Mouse (Mus musculus) neural tube, embryonic 12.5 days (tissue): ENCODE measurements around the gene Zfp36. TPM values are rescaled to one million over a fixed set of nuclear protein-coding genes. Genes with fewer than 3 reads are reported as not detected.

ENCODE experiments used
- ATAC-seq: fragments of 200-750 bp; cut with Nextera tagmentation; 2 replicates; pipeline ENCODE4 v1.8.0; 2017; ENCODE audit warnings: low read depth, mild to moderate bottlenecking, moderate TSS enrichment, moderate library complexity; ENCODE audit not compliant: low FRiP score
- H3K27ac ChIP-seq: fragments of 300-500 bp; sonication (generic); 2 replicates; pipeline ENCODE4 v1.5.1; 2016
- H3K27me3 ChIP-seq: fragments of 300-500 bp; sonication (generic); replicated peaks from 2 replicates; pipeline ENCODE4 v1.6.1; 2016; ENCODE audit warnings: mild to moderate bottlenecking
- H3K36me3 ChIP-seq: fragments of 300-500 bp; sonication (generic); 2 replicates; pipeline ENCODE4 v1.6.1; 2016; ENCODE audit warnings: mild to moderate bottlenecking
- H3K4me1 ChIP-seq: fragments of 300-500 bp; sonication (generic); 2 replicates; pipeline ENCODE4 v1.6.1; 2016
- H3K4me2 ChIP-seq: fragments of 300-500 bp; sonication (generic); replicated peaks from 2 replicates; pipeline ENCODE4 v1.6.1; 2016; ENCODE audit warnings: mild to moderate bottlenecking
- H3K4me3 ChIP-seq: fragments of 300-500 bp; sonication (generic); 2 replicates; pipeline ENCODE4 v1.5.1; 2016
- H3K9ac ChIP-seq: fragments of 300-500 bp; sonication (generic); 2 replicates; pipeline ENCODE4 v1.6.1; 2016; ENCODE audit warnings: mild to moderate bottlenecking
- H3K9me3 ChIP-seq: fragments of 300-500 bp; sonication (generic); 2 replicates; pipeline ENCODE4 v1.6.1; 2016; ENCODE audit warnings: mild to moderate bottlenecking
- WGBS: fragments of 180-500 bp; shearing (Covaris S2); methylation state at CpG from one replicate; pipeline ENCODE4 v1.1.7; 2016; 5-methylcytosine and 5-hydroxymethylcytosine counted together
- polyA plus RNA-seq: library from polyadenylated mRNA; unstranded; fragments of >200 nt; fragmentation: Nextera tagmentation; extraction: Ambion mirVana; gene quantifications from 2 replicates; pipeline ENCODE4 v1.2.1, GENCODE M21; 2016

Gene Zfp36
- 5.6 and 6.5 TPM in 2 replicates for polyA plus RNA-seq

DNA sequence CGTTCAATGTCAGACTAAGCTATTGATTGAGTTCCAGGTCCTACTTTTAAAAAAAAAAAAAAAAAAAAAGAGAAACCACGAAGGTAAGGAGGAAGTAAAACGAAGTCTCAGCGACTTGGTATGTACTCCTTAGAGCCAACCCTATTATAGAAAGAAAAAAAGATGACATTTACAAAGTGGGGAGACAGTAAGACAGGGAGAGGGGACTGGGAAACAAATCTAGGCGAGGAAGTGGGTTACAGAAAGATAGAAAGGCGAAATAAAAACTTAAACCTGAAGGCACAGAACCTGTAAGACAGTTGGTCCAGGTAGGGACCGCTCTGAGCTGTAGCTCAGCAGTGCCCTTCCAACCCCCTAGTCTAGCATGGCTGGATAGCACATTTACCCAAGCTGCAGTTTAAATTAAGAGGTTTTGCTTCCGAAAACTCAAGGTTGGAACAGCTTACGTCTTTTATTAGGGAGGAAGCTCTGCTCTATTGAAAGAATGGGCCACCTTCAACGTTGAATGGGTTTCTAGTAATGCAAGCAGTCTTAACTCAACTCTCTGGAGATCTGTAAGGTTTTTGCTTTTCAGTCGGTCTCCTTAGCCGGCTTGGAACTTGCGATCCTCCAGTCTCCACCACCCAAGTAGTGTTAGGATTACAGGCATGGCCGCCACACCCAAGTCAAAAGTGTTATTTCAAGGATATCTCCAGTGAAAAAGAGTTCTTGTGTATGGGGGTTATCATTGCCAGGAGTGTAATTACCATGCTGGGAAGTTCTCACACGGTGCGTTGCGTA is at the start of gene Zfp36:
Gene Zfp36 (minus strand): TSS at position 17 of the 780 bp plus-strand sequence.
- Histone ChIP-seq H3K36me3 (peaks cover 1% of the 10 kb centered on the region; the same call in 1 of the 2 replicates), H3K4me3 (peak within 1 kb of the TSS; percentile 55), H3K4me2 (peak within 1 kb of the TSS; percentile 93), H3K27ac (peak within 1 kb of the TSS; percentile 66), H3K9ac (peak within 1 kb of the TSS; percentile 77), H3K9me3 (no peaks in the 10 kb centered on the region), H3K27me3 (peaks cover 7% of the 10 kb centered on the region; the same call in 1 of the 2 replicates), H3K4me1 (peaks cover 53% of the 10 kb centered on the region)
- ATAC-seq: no peak
- 62% methylated on average over 17 of the region's 17 CpGs for WGBS

DNA sequence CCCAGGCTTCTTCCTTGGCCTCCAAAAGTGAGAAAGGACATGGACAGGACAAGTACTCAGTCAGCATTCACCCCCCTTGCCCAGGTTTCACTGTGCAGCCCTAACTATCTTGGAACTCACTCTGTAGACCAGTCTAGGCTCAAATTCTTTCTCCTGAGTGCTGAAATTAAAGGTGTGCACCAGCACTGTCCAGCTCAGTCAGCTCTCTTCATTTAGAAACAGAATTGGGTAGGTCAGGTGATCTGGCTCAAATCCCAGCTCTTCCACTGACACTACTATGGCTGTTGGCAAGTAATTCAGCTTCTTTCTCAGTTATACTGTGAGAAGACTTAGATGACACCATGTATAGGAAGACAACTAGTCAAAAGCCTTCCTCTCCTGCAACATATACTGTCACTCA is 47.7 kb upstream of the Zfp36 start:
- Histone ChIP-seq H3K27me3 (no peaks in the 10 kb centered on the region), H3K27ac (no peak overlapping the region), H3K9me3 (no peaks in the 10 kb centered on the region), H3K4me3 (no peak overlapping the region), H3K4me2 (no peak overlapping the region), H3K4me1 (no peaks in the 10 kb centered on the region; the same call in 1 of the 2 replicates), H3K9ac (no peak overlapping the region), H3K36me3 (peaks cover 12% of the 10 kb centered on the region)
- ATAC-seq: no peak

DNA sequence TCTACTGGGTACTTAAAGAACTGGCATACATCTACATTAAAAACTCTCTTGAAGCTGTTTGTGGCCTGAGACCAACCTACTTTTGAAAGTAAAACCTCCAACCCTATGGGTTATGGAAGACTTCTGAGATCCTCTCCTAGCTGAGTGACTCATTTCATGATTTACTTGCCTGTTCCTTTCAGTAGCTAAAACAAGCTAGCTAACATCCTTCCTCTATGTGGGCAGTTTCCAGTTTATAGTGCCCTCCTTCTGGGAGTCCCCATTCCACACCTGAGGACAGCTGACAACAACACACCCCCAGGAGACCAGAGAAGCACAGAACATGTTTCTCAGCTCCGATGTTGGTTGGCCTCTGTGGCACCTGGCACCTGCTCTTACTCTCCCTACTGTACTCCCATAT is 43.0 kb upstream of the Zfp36 start:
- Histone ChIP-seq H3K4me3 (no peak overlapping the region), H3K9ac (no peak overlapping the region), H3K9me3 (no peaks in the 10 kb centered on the region), H3K27me3 (no peaks in the 10 kb centered on the region), H3K36me3 (peaks cover 56% of the 10 kb centered on the region), H3K27ac (no peak overlapping the region), H3K4me1 (no peaks in the 10 kb centered on the region), H3K4me2 (no peak overlapping the region)
- 93% methylated on average over 1 of the region's 1 CpGs for WGBS
- ATAC-seq: no peak

DNA sequence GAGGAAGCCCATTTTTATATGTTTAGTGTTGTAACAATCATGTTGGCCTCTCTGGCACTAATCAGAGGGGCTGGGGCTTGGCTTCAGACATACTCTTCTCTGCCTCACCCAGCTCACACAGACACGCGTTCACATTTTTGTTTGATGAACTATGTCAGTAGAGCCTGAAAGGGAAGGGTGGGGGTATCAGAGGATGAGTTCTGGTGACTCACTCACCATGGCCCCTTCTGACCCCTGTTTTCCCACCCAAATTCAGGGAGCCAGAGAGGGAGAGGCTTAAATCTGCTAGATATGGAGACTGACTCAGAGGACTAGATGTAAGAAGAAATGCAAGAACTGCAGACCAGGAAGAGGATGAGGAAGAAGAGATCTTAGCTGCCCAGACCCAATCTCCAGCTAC is 39.4 kb upstream of the Zfp36 start:
- ATAC-seq: no peak
- Histone ChIP-seq H3K27ac (no peak overlapping the region), H3K4me3 (no peak overlapping the region), H3K9ac (no peak overlapping the region), H3K9me3 (no peaks in the 10 kb centered on the region), H3K36me3 (peaks cover 80% of the 10 kb centered on the region), H3K4me2 (no peak overlapping the region), H3K27me3 (no peaks in the 10 kb centered on the region), H3K4me1 (no peaks in the 10 kb centered on the region)
- WGBS: 100% methylated on average over 2 of the region's 2 CpGs

DNA sequence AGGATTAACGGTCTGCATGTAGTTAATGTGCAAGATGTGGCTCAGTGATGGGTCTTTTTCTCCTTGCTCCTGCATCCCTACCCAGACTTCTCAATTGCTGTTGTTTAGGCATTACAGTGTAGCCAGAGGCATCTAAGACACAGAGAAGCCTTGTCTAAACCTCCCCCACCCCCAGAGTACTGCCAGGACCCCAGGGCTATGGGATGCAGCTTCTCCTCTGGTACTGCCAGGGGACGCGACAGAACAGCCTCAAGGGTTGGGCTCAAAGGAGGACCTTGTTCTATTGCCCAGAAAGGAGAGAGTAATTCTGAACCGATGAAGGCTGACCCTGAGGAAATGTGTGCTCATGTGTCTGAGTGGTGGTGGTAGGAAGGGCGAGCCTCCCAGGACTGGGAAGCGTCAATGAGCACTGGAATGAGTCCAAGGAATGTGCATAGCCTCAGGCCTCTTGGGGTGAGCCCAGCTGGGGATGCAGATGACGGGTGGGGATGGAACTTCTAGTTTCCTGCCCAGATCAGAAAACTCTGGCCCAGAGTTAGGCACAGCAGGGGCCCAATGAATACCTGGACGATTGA is 38.1 kb upstream of the Zfp36 start:
- Histone ChIP-seq H3K9ac (no peak overlapping the region), H3K27ac (no peak overlapping the region), H3K27me3 (no peaks in the 10 kb centered on the region), H3K36me3 (peaks cover 87% of the 10 kb centered on the region), H3K4me1 (no peaks in the 10 kb centered on the region), H3K9me3 (no peaks in the 10 kb centered on the region), H3K4me3 (no peak overlapping the region), H3K4me2 (no peak overlapping the region)
- WGBS: 85% methylated on average over 8 of the region's 8 CpGs
- no peak for ATAC-seq

DNA sequence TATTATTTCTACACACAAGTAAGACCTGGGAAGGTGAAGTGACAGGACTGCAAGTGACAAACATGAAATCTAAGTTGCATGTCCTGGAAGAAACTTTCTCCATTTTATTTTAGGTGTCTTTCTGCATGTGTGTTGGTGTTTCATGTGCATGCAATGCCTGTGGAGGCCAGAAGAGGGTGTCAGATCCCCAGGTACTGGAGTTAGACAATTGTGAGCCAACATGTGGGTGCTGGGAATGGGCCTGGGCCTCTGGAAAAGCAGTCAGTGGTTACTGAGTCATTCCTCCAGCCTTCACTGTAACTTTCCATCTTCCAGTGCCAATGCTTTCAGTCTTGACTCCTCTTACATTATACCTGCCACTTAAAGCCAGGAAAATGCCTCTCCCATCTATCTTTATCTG is 37.3 kb upstream of the Zfp36 start:
- Histone ChIP-seq H3K4me3 (no peak overlapping the region), H3K36me3 (peaks cover 87% of the 10 kb centered on the region), H3K4me1 (no peaks in the 10 kb centered on the region), H3K4me2 (no peak overlapping the region), H3K9ac (no peak overlapping the region), H3K27me3 (no peaks in the 10 kb centered on the region), H3K27ac (no peak overlapping the region), H3K9me3 (no peaks in the 10 kb centered on the region)
- ATAC-seq: no peak

DNA sequence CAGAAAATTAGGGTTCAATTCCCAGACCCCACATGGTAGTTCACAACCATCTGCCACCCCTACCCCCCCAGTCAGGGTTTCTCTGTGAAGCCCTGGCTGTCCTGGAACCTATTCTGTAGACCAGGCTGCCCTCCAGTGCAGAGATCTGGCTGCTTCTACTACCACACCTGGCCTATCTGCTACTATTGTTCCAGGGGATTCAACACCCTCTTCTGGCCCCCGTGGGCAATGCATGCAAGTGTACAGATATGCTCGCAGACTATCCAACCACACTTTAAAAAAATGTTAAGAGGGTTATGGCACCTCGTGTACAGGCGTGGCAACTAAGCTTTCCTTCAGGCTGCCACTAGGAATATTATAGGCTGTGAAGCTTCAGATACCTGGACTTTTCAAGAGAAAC is 32.8 kb upstream of the Zfp36 start:
- no peak for ATAC-seq
- Histone ChIP-seq H3K4me2 (no peak overlapping the region), H3K36me3 (peaks cover 80% of the 10 kb centered on the region), H3K9ac (no peak overlapping the region), H3K9me3 (no peaks in the 10 kb centered on the region), H3K4me3 (no peak overlapping the region), H3K27me3 (no peaks in the 10 kb centered on the region), H3K27ac (no peak overlapping the region), H3K4me1 (no peaks in the 10 kb centered on the region)
- WGBS: 90% methylated on average over 4 of the region's 4 CpGs

DNA sequence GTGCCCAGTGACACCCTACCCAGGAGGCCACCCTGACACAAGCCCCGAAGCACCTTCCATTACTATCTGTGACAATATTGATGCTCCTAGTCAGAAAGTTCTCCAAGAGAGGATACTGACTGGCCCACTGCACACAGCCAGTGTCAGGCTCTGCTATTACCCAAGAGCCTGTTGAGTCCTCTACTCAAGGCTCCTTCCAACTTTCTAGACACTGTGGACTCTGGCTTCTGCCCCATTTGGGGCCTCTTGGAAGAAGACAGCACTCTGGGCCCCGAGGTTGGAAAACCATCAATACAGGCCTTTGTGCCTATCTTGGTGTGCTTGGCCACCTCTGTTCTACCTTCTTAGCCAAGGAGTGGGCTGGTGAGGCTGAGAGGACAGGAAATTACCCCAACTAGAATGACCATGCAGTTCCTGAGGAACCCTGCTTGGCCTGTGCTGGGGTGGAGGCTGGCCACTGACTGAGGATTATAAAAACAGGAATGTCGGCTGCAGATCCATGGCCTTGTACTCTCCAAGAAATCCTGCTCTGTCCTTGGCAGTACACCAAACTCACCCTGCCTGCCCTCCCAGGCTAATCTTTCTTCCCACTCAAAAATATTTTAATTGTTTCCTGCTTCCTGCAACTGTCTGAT is 30.9 kb upstream of the Zfp36 start:
- no peak overlapping the region for H3K4me3 ChIP-seq
- no peak for ATAC-seq
- 90% methylated on average over 3 of the region's 3 CpGs for WGBS
- no peak overlapping the region for H3K27ac ChIP-seq
- H3K9ac ChIP-seq: no peak overlapping the region
- no peak overlapping the region for H3K4me2 ChIP-seq
- no peaks in the 10 kb centered on the region for H3K9me3 ChIP-seq
- H3K36me3 ChIP-seq: peaks cover 84% of the 10 kb centered on the region
- no peaks in the 10 kb centered on the region for H3K27me3 ChIP-seq
- H3K4me1 ChIP-seq: no peaks in the 10 kb centered on the region

DNA sequence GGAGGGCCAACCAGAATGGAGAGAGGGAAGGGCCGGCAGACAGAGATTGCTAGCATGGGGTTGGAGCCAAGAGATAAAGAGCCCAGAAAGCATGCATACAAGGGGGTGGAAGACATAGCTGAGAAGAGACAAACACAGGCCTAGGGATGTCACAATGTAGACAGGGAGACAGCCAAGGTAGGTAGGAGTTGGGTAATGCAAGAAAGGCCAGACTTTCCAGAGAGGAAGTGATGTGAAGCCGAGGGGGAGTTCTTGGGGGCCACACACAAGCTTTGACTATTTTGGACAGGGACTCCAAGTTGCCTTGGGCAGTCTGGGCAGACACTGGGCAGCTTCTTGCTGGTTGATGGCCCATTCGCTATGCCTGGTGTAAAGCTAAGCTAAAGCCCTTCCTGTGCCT is 21.9 kb upstream of the Zfp36 start:
- H3K9ac ChIP-seq: no peak overlapping the region
- H3K9me3 ChIP-seq: no peaks in the 10 kb centered on the region
- H3K36me3 ChIP-seq: peaks cover 94% of the 10 kb centered on the region
- no peak overlapping the region for H3K4me3 ChIP-seq
- no peaks in the 10 kb centered on the region for H3K27me3 ChIP-seq
- H3K4me2 ChIP-seq: no peak overlapping the region
- no peaks in the 10 kb centered on the region for H3K4me1 ChIP-seq
- no peak overlapping the region for H3K27ac ChIP-seq
- ATAC-seq: no peak
- 85% methylated on average over 3 of the region's 3 CpGs for whole genome bisulfite sequencing

DNA sequence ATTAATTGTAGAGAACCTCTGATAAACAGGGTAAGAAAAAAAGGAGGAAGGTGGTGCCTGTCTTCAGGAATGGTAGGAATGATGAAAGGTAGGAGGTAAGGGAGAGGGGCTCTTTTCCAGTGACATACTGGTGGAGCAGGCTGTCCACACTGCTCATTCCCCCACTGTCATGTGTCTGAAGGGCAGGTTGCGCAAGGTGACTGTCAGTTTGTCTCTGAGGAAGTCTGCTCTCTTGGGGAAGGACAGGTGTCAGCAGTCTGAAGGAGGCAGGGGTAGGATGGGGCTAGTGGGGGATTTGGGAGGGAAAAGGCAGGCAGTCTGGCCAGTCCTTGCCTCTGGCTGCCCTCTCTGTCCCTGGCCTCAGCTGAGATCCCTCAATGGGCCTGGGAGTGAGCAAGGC is 21.0 kb upstream of the Zfp36 start:
- H3K36me3 ChIP-seq: peaks cover 94% of the 10 kb centered on the region

DNA sequence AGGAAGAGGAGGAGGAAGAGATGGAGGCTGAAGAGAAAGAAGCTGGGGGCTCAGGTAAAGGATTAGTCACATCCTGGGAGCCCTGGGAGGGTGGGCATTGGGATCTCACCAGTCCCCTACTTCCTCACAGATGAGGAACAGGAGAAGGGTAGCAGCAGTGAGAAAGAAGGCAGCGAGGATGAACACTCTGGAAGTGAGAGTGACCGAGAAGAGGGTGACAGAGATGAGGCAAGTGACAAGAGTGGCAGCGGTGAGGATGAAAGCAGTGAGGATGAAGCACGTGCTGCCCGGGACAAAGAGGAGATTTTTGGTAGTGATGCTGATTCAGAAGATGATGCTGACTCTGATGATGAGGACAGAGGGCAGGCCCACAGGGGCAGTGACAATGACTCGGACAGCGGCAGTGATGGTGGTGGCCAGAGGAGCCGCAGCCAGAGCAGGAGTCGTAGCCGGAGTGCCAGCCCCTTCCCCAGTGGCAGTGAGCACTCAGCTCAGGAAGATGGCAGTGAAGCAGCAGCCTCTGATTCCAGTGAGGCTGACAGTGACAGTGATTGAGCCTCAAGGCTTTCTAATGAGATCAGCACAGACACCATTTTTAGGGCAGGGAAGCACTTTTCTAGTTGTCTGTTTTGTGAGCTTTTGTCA is 18.8 kb upstream of the Zfp36 start:
- 94% methylated on average over 10 of the region's 10 CpGs for WGBS
- Histone ChIP-seq H3K36me3 (peaks cover 85% of the 10 kb centered on the region), H3K4me2 (no peak overlapping the region), H3K9ac (no peak overlapping the region), H3K4me3 (no peak overlapping the region), H3K27me3 (no peaks in the 10 kb centered on the region), H3K9me3 (no peaks in the 10 kb centered on the region), H3K27ac (no peak overlapping the region), H3K4me1 (peaks cover 2% of the 10 kb centered on the region)
- no peak for ATAC-seq

More for the DNA sequence above, 21.0 kb upstream of the Zfp36 start:
- no peak for ATAC-seq
- H3K4me2 ChIP-seq: no peak overlapping the region
- no peak overlapping the region for H3K4me3 ChIP-seq
- 88% methylated on average over 1 of the region's 1 CpGs for WGBS
- H3K27me3 ChIP-seq: no peaks in the 10 kb centered on the region
- no peaks in the 10 kb centered on the region for H3K9me3 ChIP-seq
- no peak overlapping the region for H3K27ac ChIP-seq
- no peaks in the 10 kb centered on the region for H3K4me1 ChIP-seq
- H3K9ac ChIP-seq: no peak overlapping the region

DNA sequence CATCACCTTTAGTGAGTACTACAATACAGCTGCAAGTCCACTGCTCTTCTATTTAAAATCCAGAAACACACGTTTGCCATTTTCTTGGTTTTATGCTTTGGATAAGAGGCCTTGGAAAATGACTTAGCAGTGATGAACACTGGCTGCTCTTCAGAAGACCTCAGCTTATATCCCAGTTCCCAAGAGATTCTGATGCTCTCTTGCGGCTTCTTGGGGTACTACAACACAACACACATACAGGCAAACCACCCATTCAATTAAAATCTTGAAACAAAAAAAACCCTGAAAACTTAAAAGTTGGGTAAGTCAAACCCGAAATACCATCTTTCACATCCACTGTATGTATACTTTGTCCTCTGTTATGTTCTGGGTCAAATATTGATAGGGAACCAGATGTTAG is 17.9 kb upstream of the Zfp36 start:
- H3K4me1 ChIP-seq: peaks cover 9% of the 10 kb centered on the region
- H3K9ac ChIP-seq: no peak overlapping the region
- no peak overlapping the region for H3K27ac ChIP-seq
- peaks cover 76% of the 10 kb centered on the region for H3K36me3 ChIP-seq
- 73% methylated on average over 3 of the region's 3 CpGs for WGBS
- H3K9me3 ChIP-seq: no peaks in the 10 kb centered on the region
- no peak overlapping the region for H3K4me3 ChIP-seq
- no peaks in the 10 kb centered on the region for H3K27me3 ChIP-seq
- no peak overlapping the region for H3K4me2 ChIP-seq
- no peak for ATAC-seq
